Mouse (Mus musculus) small intestine, adult 2 months (tissue): Measurements from ENCODE around the gene 4930550C14Rik.

Experiments
- CTCF ChIP-seq: fragments of 200-500 bp; IDR thresholded peaks from 2 replicates; pipeline ENCODE4 v1.5.1; 2012; ENCODE audit warnings: low read depth, mild to moderate bottlenecking, control low read depth, inconsistent platforms, low read length, moderate library complexity, mixed read lengths; ENCODE audit not compliant: insufficient replicate concordance, insufficient read length; ENCODE audit errors: extremely low read depth
- POLR2A ChIP-seq: fragments of 200-500 bp; IDR thresholded peaks from 2 replicates; pipeline ENCODE4 v1.6.1; 2012; ENCODE audit warnings: low read depth, mild to moderate bottlenecking, control low read depth, inconsistent platforms, low read length, moderate library complexity

DNA sequence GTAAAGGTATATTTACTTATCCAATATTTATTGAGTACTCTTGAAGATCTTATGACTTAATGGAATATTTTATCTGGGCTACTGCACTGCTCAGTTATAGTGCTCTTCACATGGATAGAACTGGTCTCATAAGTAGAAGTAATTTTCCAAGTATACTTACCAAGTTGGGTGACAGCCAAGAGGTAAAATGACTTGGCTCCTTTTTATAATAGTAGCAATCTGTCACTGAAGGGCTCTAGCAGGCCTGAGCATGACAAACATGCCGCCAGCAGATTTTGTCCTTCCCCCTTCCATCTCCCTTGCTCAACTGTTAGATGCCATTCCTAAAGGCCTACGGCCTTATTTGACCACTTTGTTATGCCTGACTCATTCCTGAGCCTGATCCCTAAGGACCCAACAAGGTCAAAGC lies 6.8 kb downstream of the 4930550C14Rik start:
- TF ChIP-seq CTCF (no peak), POLR2A (no peak)
